Mouse (Mus musculus) CH12.LX (cell line): ENCODE results near the gene 6030468B19Rik.

Experiments
- CTCF ChIP-seq, 2 experiments: IDR thresholded peaks in 1 of 2; conservative IDR thresholded peaks in 1 of 2; 2 replicates each; pipeline ENCODE4 v1.5.1; 2011 to 2012; ENCODE audit warnings: low read depth in 2 of 2, low read length in 2 of 2, improper control_type of control experiment in 1 of 2, inconsistent platforms in 1 of 2, mild to moderate bottlenecking in 1 of 2, moderate library complexity in 1 of 2
- MAX ChIP-seq: IDR thresholded peaks from 2 replicates; pipeline ENCODE4 v1.6.1; 2011; ENCODE audit warnings: low read length, improper control_type of control experiment
- MYC ChIP-seq: IDR thresholded peaks from 2 replicates; pipeline ENCODE4 v1.6.1; 2011; ENCODE audit warnings: low read depth, mild to moderate bottlenecking, improper control_type of control experiment, low read length

DNA sequence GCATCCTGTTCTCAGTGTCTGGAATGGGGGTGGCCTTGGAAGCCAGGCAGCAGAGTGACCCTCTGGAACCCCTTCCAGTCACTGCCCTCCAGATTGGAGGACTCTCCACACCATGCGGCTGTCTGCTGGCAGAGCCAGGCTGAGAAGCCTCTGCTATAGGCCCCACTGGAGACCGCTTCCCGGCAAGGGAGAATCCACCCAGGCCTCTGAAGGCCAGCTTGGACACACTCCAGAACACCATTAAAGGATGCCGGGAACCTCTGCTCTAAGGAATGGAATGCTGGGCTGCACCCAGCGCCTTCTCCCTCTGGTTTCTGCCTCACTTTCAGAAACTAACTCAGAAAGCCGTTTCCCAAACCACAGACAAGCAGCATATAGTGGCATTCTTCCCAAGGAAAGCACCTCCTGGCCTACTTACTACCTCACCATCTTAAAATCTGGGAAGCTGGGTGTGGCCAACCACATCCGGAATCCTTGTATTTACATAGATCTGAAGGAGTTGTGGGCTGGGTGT lies 25.3 kb downstream of the 6030468B19Rik start:
- TF ChIP-seq MAX (no peak), CTCF (conservative IDR thresholded peaks at IDR 0.05 in 1 of 2, IDR thresholded peaks at IDR 0.05 in 1 of 2; ENCODE audit: low read depth in 2 of 2, low read length in 2 of 2) (no peak), MYC (no peak)
